Mouse (Mus musculus) erythroblast, embryonic 14.5 days (primary cell): Measurements from ENCODE around the gene Mcfd2.

ENCODE experiments used
- GATA1 ChIP-seq: IDR thresholded peaks from 2 replicates; pipeline ENCODE4 v1.6.1; 2012; ENCODE audit warnings: low read length, inconsistent platforms, mixed read lengths
- TAL1 ChIP-seq: IDR thresholded peaks from 3 replicates; pipeline ENCODE4 v1.6.1; 2012; ENCODE audit warnings: low read length, inconsistent platforms, mixed read lengths

GRCm38 (mm10) chr17:87264054-87264830 lies 1.5 kb downstream of the Mcfd2 start:
- TF ChIP-seq GATA1: no peak
- no peak for TF ChIP-seq TAL1
